Mouse (Mus musculus) ES-E14 (cell line): ENCODE measurements at regions not wholly inside any gene's neighbourhood (a gene's known extent, or its start where the extent isn't known, plus 50 kb on each side); places are given as distances from the start of the nearest gene placed in this dataset.

ENCODE experiments used
- ZC3H11A ChIP-seq: IDR thresholded peaks from 2 replicates; pipeline ENCODE4 v1.6.1; 2012; ENCODE audit warnings: low read depth, mild to moderate bottlenecking, inconsistent platforms, low read length, borderline replicate concordance
- ZNF384 ChIP-seq: IDR thresholded peaks from 2 replicates; pipeline ENCODE4 v1.6.1; 2012; ENCODE audit warnings: low read depth, low read length, inconsistent platforms

GRCm38 (mm10) chr2:143467936-143468335, 78.0 kb upstream of the Pcsk2 start:
- TF ChIP-seq ZNF384 (no peak), ZC3H11A (no peak)
